In genomic region chr11:80429009-80429475, GRCm38 (mm10) we compare ENCODE assay signal across 8 mouse cellular contexts. TPM values are rescaled to one million over a fixed set of nuclear protein-coding genes. Genes with fewer than 3 reads are reported as not detected.
DNase-seq lines count a peak whose midpoint lies in the region; ATAC-seq and TF ChIP-seq lines count a peak whose summit lies in the region.

No protein-coding gene starts in this region.

- no peaks in the 10 kb centered on the region; the same call in 1 of the 2 replicates for H3K4me1 ChIP-seq in liver, adult 2 months (ENCODE audit: control insufficient read depth, insufficient read depth, low read length)
- H3K4me1 ChIP-seq in midbrain, embryonic 15.5 days, result peaks cover 17% of the 10 kb centered on the region
- H3K4me1 ChIP-seq in stomach, postnatal 0 days (replicated peaks; ENCODE audit: control insufficient read depth, insufficient read depth), result no peaks in the 10 kb centered on the region

- H3K27ac ChIP-seq in liver, adult 2 months (replicated peaks; ENCODE audit: insufficient read depth, low read depth, low read length), result peak overlapping the region; percentile 92
- peak overlapping the region; percentile 90 for H3K27ac ChIP-seq in midbrain, embryonic 15.5 days
- H3K27ac ChIP-seq in stomach, postnatal 0 days (replicated peaks), result peak overlapping the region; percentile 93

- H3K4me2 ChIP-seq in midbrain, embryonic 15.5 days, result peak overlapping the region; percentile 76
- peak overlapping the region; percentile 71 for H3K4me2 ChIP-seq in stomach, postnatal 0 days (replicated peaks; ENCODE audit: low read depth)

- peaks cover 14% of the 10 kb centered on the region for H3K36me3 ChIP-seq in liver, adult 2 months (ENCODE audit: control insufficient read depth, insufficient read depth, low read length)
- H3K36me3 ChIP-seq in midbrain, embryonic 15.5 days (replicated peaks), result peaks cover 16% of the 10 kb centered on the region
- H3K36me3 ChIP-seq in stomach, postnatal 0 days (ENCODE audit: control insufficient read depth, insufficient read depth, low read length), result no peaks in the 10 kb centered on the region

- TF ChIP-seq POLR2A in liver, adult 2 months (IDR thresholded peaks at IDR 0.05; ENCODE audit: extremely low read depth, insufficient read depth, low read length), result no peak

- intact Hi-C loops in heart, postnatal 25 days (cut with DNase I), result loop anchor here (2.0 kb wide), 1 partner anchor 242 kb away; no protein-coding TSS in a partner anchor

- peak; percentile 17 for DNase-seq in heart, adult 8-10 months (ENCODE audit: low spot score)
- DNase-seq in heart, postnatal 25 days (ENCODE audit: low spot score), result no peak
- DNase-seq in ZHBTc4 (ENCODE audit: low read depth, low spot score), result peak; percentile 65
- peak; percentile 68 for DNase-seq in induced T-regulatory cell, adult 2 months (ENCODE audit: low read depth)
- DNase-seq in liver, adult 2 months (ENCODE audit: extremely low read depth, low read depth, low spot score), result no peak
- DNase-seq in stomach, postnatal 0 days (ENCODE audit: low spot score), result peak; percentile 64

- peaks cover 8% of the 10 kb centered on the region for H3K79me2 ChIP-seq in liver, adult 2 months (ENCODE audit: control insufficient read depth, insufficient read depth, low read length)

- WGBS in liver, adult 2 months, result under 1% methylated on average over 36 of the region's 37 CpGs
- WGBS in midbrain, embryonic 15.5 days, result under 1% methylated on average over 32 of the region's 37 CpGs
- WGBS in stomach, postnatal 0 days, result under 1% methylated on average over 34 of the region's 37 CpGs

- H3K9me3 ChIP-seq in midbrain, embryonic 15.5 days, result no peaks in the 10 kb centered on the region
- no peaks in the 10 kb centered on the region for H3K9me3 ChIP-seq in stomach, postnatal 0 days (ENCODE audit: control insufficient read depth, low read length)

- H3K9ac ChIP-seq in liver, adult 2 months (ENCODE audit: low read depth, low read length), result peak overlapping the region; percentile 97
- H3K9ac ChIP-seq in midbrain, embryonic 15.5 days, result peak overlapping the region; percentile 84
- peak overlapping the region; percentile 97 for H3K9ac ChIP-seq in stomach, postnatal 0 days (ENCODE audit: low read length)

- TF ChIP-seq EP300 in stomach, postnatal 0 days (optimal IDR thresholded peaks at IDR 0.05), result no peak

- no peaks in the 10 kb centered on the region for H3K27me3 ChIP-seq in liver, adult 2 months (ENCODE audit: control insufficient read depth, insufficient read depth, low read length)
- no peaks in the 10 kb centered on the region for H3K27me3 ChIP-seq in midbrain, embryonic 15.5 days (replicated peaks)
- no peaks in the 10 kb centered on the region for H3K27me3 ChIP-seq in stomach, postnatal 0 days (ENCODE audit: control insufficient read depth, insufficient read depth, low read length)

- ATAC-seq in erythroid progenitor cell, adult 5-6 weeks (replicated peaks; ENCODE audit: low FRiP score, poor library complexity, severe bottlenecking), result peak; percentile 69
- ATAC-seq in midbrain, embryonic 15.5 days (replicated peaks), result no peak
- ATAC-seq in stomach, postnatal 0 days (ENCODE audit: low FRiP score, low TSS enrichment), result peak; percentile 72; the same call in 1 of the 2 replicates

- peak overlapping the region; percentile 92 for H3K4me3 ChIP-seq in liver, adult 2 months (ENCODE audit: insufficient read depth, low read depth, low read length)
- H3K4me3 ChIP-seq in midbrain, embryonic 15.5 days, result peak overlapping the region; percentile 96
- H3K4me3 ChIP-seq in stomach, postnatal 0 days (ENCODE audit: low read depth, low read length), result peak overlapping the region; percentile 98

- no peak for TF ChIP-seq CTCF in liver, adult 2 months (IDR thresholded peaks at IDR 0.05; ENCODE audit: low read depth, low read length)
- TF ChIP-seq CTCF in stomach, postnatal 0 days (IDR thresholded peaks at IDR 0.05; ENCODE audit: low read depth), result no peak

RNA-seq across cellular contexts. Expression of gene Psmd11, which starts 0.6 kb away (rescaled TPM):
- 100 to 1,000 TPM in 3 of 4 experiments, 10 to 100 TPM in 1; 99.6 to 118 (median 111) TPM for total RNA-seq in heart, adult 8-10 months (2022)
- total RNA-seq in heart, postnatal 25 days (2021), result 100 to 1,000 TPM; 104 to 112 TPM
- total RNA-seq in erythroid progenitor cell, adult 5-6 weeks (2015; ENCODE audit: low replicate concordance), result 68.3 and 71.4 TPM in 2 replicates
- 68.3 and 100.0 TPM in 2 replicates for total RNA-seq in erythroid progenitor cell, adult 5-6 weeks (2017; ENCODE audit: low replicate concordance)
- total RNA-seq in liver, adult 2 months (2014; rRNA removed), result 106 and 128 TPM in 2 replicates
- 56.1 and 63.2 TPM in 2 replicates for polyA plus RNA-seq in liver, adult 2 months (2012; rRNA removed)
- 273 and 278 TPM in 2 replicates for polyA plus RNA-seq in midbrain, embryonic 15.5 days (2015; fragmentation: Nextera tagmentation; extraction: Ambion mirVana)
- polyA plus RNA-seq in stomach, postnatal 0 days (2015; fragmentation: Nextera tagmentation; extraction: Ambion mirVana), result 189 and 211 TPM in 2 replicates

RNA-seq across cellular contexts. Expression of gene Zfp207, which starts 46.0 kb away (rescaled TPM):
- 10 to 100 TPM; 51.6 to 64.2 (median 60.8) TPM for total RNA-seq in heart, adult 8-10 months (2022)
- total RNA-seq in heart, postnatal 25 days (2021), result 10 to 100 TPM; 68.5 to 79.5 TPM
- total RNA-seq in erythroid progenitor cell, adult 5-6 weeks (2015; ENCODE audit: low replicate concordance), result 426 and 462 TPM in 2 replicates
- total RNA-seq in erythroid progenitor cell, adult 5-6 weeks (2017; ENCODE audit: low replicate concordance), result 295 and 332 TPM in 2 replicates
- total RNA-seq in liver, adult 2 months (2014; rRNA removed), result 69.7 and 70.6 TPM in 2 replicates
- polyA plus RNA-seq in liver, adult 2 months (2012; rRNA removed), result 33.2 and 40.1 TPM in 2 replicates
- 183 and 194 TPM in 2 replicates for polyA plus RNA-seq in midbrain, embryonic 15.5 days (2015; fragmentation: Nextera tagmentation; extraction: Ambion mirVana)
- polyA plus RNA-seq in stomach, postnatal 0 days (2015; fragmentation: Nextera tagmentation; extraction: Ambion mirVana), result 110 and 115 TPM in 2 replicates

RNA-seq across cellular contexts. Expression of gene Cdk5r1, which starts 47.8 kb away (rescaled TPM):
- 1 to 10 TPM in 2 of 4 experiments, under 1 TPM in 2; 0.85 to 4.1 (median 1.4) TPM for total RNA-seq in heart, adult 8-10 months (2022)
- total RNA-seq in heart, postnatal 25 days (2021), result 1 to 10 TPM; 1.7 to 2.4 TPM
- 2.5 and 5.4 TPM in 2 replicates for total RNA-seq in erythroid progenitor cell, adult 5-6 weeks (2015; ENCODE audit: low replicate concordance)
- total RNA-seq in erythroid progenitor cell, adult 5-6 weeks (2017; ENCODE audit: low replicate concordance), result 2.0 and 2.1 TPM in 2 replicates
- total RNA-seq in liver, adult 2 months (2014; rRNA removed), result 0.18 and 0.47 TPM in 2 replicates
- 0.45 and 0.61 TPM in 2 replicates for polyA plus RNA-seq in liver, adult 2 months (2012; rRNA removed)
- 102 and 105 TPM in 2 replicates for polyA plus RNA-seq in midbrain, embryonic 15.5 days (2015; fragmentation: Nextera tagmentation; extraction: Ambion mirVana)
- 0.57 and 0.75 TPM in 2 replicates for polyA plus RNA-seq in stomach, postnatal 0 days (2015; fragmentation: Nextera tagmentation; extraction: Ambion mirVana)

RNA-seq across cellular contexts. Expression of gene 5730455P16Rik, which starts 51.2 kb away (rescaled TPM):
- total RNA-seq in heart, adult 8-10 months (2022), result 10 to 100 TPM; 26.4 to 28.9 (median 27.6) TPM
- 10 to 100 TPM; 22.1 to 22.9 TPM for total RNA-seq in heart, postnatal 25 days (2021)
- total RNA-seq in erythroid progenitor cell, adult 5-6 weeks (2015; ENCODE audit: low replicate concordance), result 5.8 and 7.5 TPM in 2 replicates
- 4.5 and 5.8 TPM in 2 replicates for total RNA-seq in erythroid progenitor cell, adult 5-6 weeks (2017; ENCODE audit: low replicate concordance)
- total RNA-seq in liver, adult 2 months (2014; rRNA removed), result 10.4 and 11.8 TPM in 2 replicates
- 1.8 and 2.1 TPM in 2 replicates for polyA plus RNA-seq in liver, adult 2 months (2012; rRNA removed)
- polyA plus RNA-seq in midbrain, embryonic 15.5 days (2015; fragmentation: Nextera tagmentation; extraction: Ambion mirVana), result 33.9 and 37.4 TPM in 2 replicates
- 11.0 and 12.0 TPM in 2 replicates for polyA plus RNA-seq in stomach, postnatal 0 days (2015; fragmentation: Nextera tagmentation; extraction: Ambion mirVana)

Comparison
In these comparisons a context has a peak if more than half of its experiments do, and no peak if none do; other contexts are left out.
1. DNase-seq: peak in heart, adult 8-10 months (single experiment), ZHBTc4 (single experiment), induced T-regulatory cell, adult 2 months (single experiment) and stomach, postnatal 0 days (single experiment); none in heart, postnatal 25 days (single experiment) and liver, adult 2 months (single experiment).
2. Peak in every context shown above with its lines, with median percentiles within 50 percentile points of each other: H3K27ac ChIP-seq, H3K4me3 ChIP-seq and H3K9ac ChIP-seq.